Mouse (Mus musculus): ENCODE results near the gene Gm26602. TPM values are rescaled to one million over a fixed set of nuclear protein-coding genes. Genes with fewer than 3 reads are reported as not detected.
A peak's percentile ranks its signal among the peaks of the same experiment; 100 is the strongest.

Gm26602 gene
- polyA plus RNA-seq, 1 experiment, result not detected

DNA sequence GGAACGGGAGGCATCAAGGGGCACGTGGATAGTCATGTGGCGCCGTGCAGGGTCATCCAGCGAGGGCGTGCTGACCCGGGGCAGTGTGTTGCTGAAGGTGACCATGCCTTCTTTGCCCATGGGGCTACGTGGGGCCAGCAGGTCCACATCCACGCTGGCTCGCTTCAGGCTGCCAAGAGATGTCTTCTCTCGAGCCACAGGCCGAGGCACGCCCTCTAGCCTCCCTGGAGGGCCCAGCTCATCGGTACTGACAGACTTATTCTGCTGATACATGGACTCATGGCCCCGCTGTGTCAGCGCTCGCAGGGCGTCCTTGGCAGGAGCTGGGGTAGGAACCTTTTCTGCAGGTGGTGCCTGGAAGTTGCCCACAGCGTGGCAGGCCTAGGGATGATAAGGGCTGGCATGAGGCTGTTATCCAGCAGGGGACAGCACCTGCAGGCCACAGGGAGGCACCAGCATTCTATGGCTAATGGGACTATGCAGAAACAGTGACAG is 44.8 kb upstream of the Gm26602 start:
- peaks cover 22% of the 10 kb centered on the region for H3K4me1 ChIP-seq (ENCODE audit: control insufficient read depth, insufficient read depth, low read length)
- DNase-seq, result peak; percentile 74
- no peaks in the 10 kb centered on the region for H3K27me3 ChIP-seq (replicated peaks; ENCODE audit: control insufficient read depth, insufficient read depth, low read length)
- TF ChIP-seq POLR2A (IDR thresholded peaks at IDR 0.05; ENCODE audit: low read depth, low read length) (no peak), CTCF (conservative IDR thresholded peaks at IDR 0.05; ENCODE audit: insufficient read depth, insufficient read length, low read depth, low read length) (peak; percentile 71)
- peaks cover 4% of the 10 kb centered on the region; the same call in 1 of the 2 replicates for H3K36me3 ChIP-seq (ENCODE audit: control insufficient read depth, insufficient read depth, low read length)
- H3K27ac ChIP-seq (ENCODE audit: insufficient read depth, low read depth, low read length), result no peak overlapping the region
- 40% methylated on average over 19 of the region's 19 CpGs for WGBS
- H3K4me3 ChIP-seq (ENCODE audit: insufficient read depth, low read depth, low read length), result no peak overlapping the region

- TF ChIP-seq POLR2A (IDR thresholded peaks at IDR 0.05; ENCODE audit: low read depth, low read length) (no peak), CTCF (conservative IDR thresholded peaks at IDR 0.05; ENCODE audit: insufficient read depth, insufficient read length, low read depth, low read length) (no peak)
- no peak for DNase-seq
- Histone ChIP-seq H3K36me3 (ENCODE audit: control insufficient read depth, insufficient read depth, low read length) (peaks cover 2% of the 10 kb centered on the region; the same call in 1 of the 2 replicates), H3K4me1 (ENCODE audit: control insufficient read depth, insufficient read depth, low read length) (peaks cover 15% of the 10 kb centered on the region), H3K27ac (ENCODE audit: insufficient read depth, low read depth, low read length) (no peak overlapping the region), H3K4me3 (ENCODE audit: insufficient read depth, low read depth, low read length) (no peak overlapping the region), H3K27me3 (replicated peaks; ENCODE audit: control insufficient read depth, insufficient read depth, low read length) (no peaks in the 10 kb centered on the region)
- 82% methylated on average over 11 of the region's 11 CpGs for WGBS
Observed at GRCm38 (mm10) chr10:79866601-79867000, 44.1 kb upstream of the Gm26602 start.

- H3K36me3 ChIP-seq (ENCODE audit: control insufficient read depth, insufficient read depth, low read length), result no peaks in the 10 kb centered on the region
- no peak overlapping the region for H3K4me3 ChIP-seq (ENCODE audit: insufficient read depth, low read depth, low read length)
- TF ChIP-seq CTCF (conservative IDR thresholded peaks at IDR 0.05; ENCODE audit: insufficient read depth, insufficient read length, low read depth, low read length), result no peak
- no peak for TF ChIP-seq POLR2A (IDR thresholded peaks at IDR 0.05; ENCODE audit: low read depth, low read length)
- no peak for DNase-seq
- WGBS, result 92% methylated on average over 8 of the region's 8 CpGs
- 0 out of 2 replicates have a peak, but pooled peaks cover 6% of the 10 kb centered on the region for H3K4me1 ChIP-seq (ENCODE audit: control insufficient read depth, insufficient read depth, low read length)
- no peaks in the 10 kb centered on the region for H3K27me3 ChIP-seq (replicated peaks; ENCODE audit: control insufficient read depth, insufficient read depth, low read length)
- H3K27ac ChIP-seq (ENCODE audit: insufficient read depth, low read depth, low read length), result no peak overlapping the region
Observed at GRCm38 (mm10) chr10:79871845-79872244, 38.8 kb upstream of the Gm26602 start.

DNA sequence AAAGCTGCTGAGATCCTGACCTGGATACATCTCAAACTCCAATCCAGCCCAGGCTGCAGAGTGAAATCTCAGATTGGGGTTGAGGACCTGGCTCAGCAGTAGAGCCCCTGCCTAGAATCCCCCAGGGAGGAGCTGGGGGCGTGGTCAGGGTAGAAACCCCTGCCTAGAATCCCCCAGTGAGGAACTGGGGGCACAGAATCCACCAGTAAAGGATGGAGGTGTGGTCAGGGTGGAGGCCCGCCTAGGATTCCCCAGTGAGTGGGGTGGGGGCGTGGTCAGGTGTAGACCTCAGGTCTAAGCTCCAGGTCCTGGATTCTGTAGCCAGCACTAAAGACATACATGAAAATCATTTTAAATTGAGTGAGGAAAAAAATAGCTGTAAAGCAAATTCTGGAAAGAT is 37.8 kb upstream of the Gm26602 start:
- Histone ChIP-seq H3K36me3 (ENCODE audit: control insufficient read depth, insufficient read depth, low read length) (no peaks in the 10 kb centered on the region), H3K4me3 (ENCODE audit: insufficient read depth, low read depth, low read length) (no peak overlapping the region), H3K27me3 (replicated peaks; ENCODE audit: control insufficient read depth, insufficient read depth, low read length) (no peaks in the 10 kb centered on the region), H3K27ac (ENCODE audit: insufficient read depth, low read depth, low read length) (no peak overlapping the region), H3K4me1 (ENCODE audit: control insufficient read depth, insufficient read depth, low read length) (0 out of 2 replicates have a peak, but pooled peaks cover 6% of the 10 kb centered on the region)
- no peak for DNase-seq
- WGBS, result 65% methylated on average over 3 of the region's 3 CpGs
- TF ChIP-seq CTCF (conservative IDR thresholded peaks at IDR 0.05; ENCODE audit: insufficient read depth, insufficient read length, low read depth, low read length) (no peak), POLR2A (IDR thresholded peaks at IDR 0.05; ENCODE audit: low read depth, low read length) (no peak)

DNA sequence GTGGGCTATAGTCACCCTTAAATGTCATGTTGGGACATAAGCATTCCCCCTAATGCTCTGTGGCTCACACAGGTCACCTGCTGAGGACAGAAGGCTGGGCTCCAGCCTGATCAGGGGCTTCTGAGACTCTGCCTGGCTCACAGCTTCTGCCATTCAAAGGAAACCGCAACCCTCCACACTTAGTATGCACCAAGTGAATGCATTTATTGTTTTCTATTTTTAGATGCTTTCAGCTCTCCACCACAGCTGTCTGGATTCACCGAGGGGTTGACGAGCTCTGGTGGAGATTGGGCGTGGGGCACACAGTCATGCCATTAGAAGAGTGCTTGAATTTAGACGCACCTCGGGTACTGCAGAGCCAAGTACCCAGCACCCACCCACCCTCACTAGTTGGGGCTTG is 37.3 kb upstream of the Gm26602 start:
- WGBS, result 39% methylated on average over 6 of the region's 6 CpGs

DNA sequence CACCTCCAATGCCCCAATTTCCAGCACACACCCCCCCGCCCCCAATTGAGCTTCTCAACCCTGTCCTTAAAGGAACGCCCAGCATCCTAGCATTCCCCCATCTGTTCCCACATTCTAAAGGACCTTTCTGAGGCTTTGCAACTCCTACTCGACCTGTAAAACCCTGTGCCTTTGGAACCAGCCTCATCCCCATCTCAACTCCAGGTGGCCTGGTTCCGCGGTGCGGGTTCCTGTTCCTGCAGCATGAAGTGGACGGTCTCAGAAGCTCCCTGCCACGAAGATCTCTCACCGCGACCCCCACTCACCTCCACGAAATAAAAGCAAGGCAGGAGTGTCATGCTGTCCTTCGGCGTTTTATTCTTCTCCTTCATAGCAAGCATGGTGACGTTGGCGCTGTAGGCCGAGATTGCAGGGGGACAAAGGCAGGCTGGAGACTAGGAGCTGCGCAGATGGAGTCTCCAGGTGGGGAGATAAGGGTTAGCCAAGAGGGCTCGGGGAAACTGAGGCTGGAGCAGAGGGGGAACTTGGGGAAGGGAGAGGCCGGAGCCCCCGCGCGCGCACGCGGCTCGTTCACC is 36.9 kb upstream of the Gm26602 start:
- Histone ChIP-seq H3K27me3 (replicated peaks; ENCODE audit: control insufficient read depth, insufficient read depth, low read length) (no peaks in the 10 kb centered on the region), H3K36me3 (ENCODE audit: control insufficient read depth, insufficient read depth, low read length) (no peaks in the 10 kb centered on the region), H3K4me3 (ENCODE audit: insufficient read depth, low read depth, low read length) (peak overlapping the region; percentile 47), H3K4me1 (ENCODE audit: control insufficient read depth, insufficient read depth, low read length) (0 out of 2 replicates have a peak, but pooled peaks cover 6% of the 10 kb centered on the region), H3K27ac (ENCODE audit: insufficient read depth, low read depth, low read length) (no peak overlapping the region)
- no peak for DNase-seq
- TF ChIP-seq CTCF (conservative IDR thresholded peaks at IDR 0.05; ENCODE audit: insufficient read depth, insufficient read length, low read depth, low read length) (no peak), POLR2A (IDR thresholded peaks at IDR 0.05; ENCODE audit: low read depth, low read length) (no peak)
- 9% methylated on average over 26 of the region's 26 CpGs for WGBS

More for the DNA sequence above, 37.3 kb upstream of the Gm26602 start:
- H3K36me3 ChIP-seq (ENCODE audit: control insufficient read depth, insufficient read depth, low read length), result no peaks in the 10 kb centered on the region
- DNase-seq, result no peak
- H3K27me3 ChIP-seq (replicated peaks; ENCODE audit: control insufficient read depth, insufficient read depth, low read length), result no peaks in the 10 kb centered on the region
- H3K27ac ChIP-seq (ENCODE audit: insufficient read depth, low read depth, low read length), result no peak overlapping the region
- 0 out of 2 replicates have a peak, but pooled peaks cover 6% of the 10 kb centered on the region for H3K4me1 ChIP-seq (ENCODE audit: control insufficient read depth, insufficient read depth, low read length)
- TF ChIP-seq POLR2A (IDR thresholded peaks at IDR 0.05; ENCODE audit: low read depth, low read length) (no peak), CTCF (conservative IDR thresholded peaks at IDR 0.05; ENCODE audit: insufficient read depth, insufficient read length, low read depth, low read length) (no peak)
- no peak overlapping the region for H3K4me3 ChIP-seq (ENCODE audit: insufficient read depth, low read depth, low read length)

- no peaks in the 10 kb centered on the region for H3K36me3 ChIP-seq (ENCODE audit: control insufficient read depth, insufficient read depth, low read length)
- no peaks in the 10 kb centered on the region for H3K27me3 ChIP-seq (replicated peaks; ENCODE audit: control insufficient read depth, insufficient read depth, low read length)
- 0 out of 2 replicates have a peak, but pooled peaks cover 6% of the 10 kb centered on the region for H3K4me1 ChIP-seq (ENCODE audit: control insufficient read depth, insufficient read depth, low read length)
- 2% methylated on average over 57 of the region's 57 CpGs for WGBS
- TF ChIP-seq CTCF (conservative IDR thresholded peaks at IDR 0.05; ENCODE audit: insufficient read depth, insufficient read length, low read depth, low read length) (no peak), POLR2A (IDR thresholded peaks at IDR 0.05; ENCODE audit: low read depth, low read length) (no peak)
- peak within 1 kb of the TSS; percentile 47 for H3K4me3 ChIP-seq (ENCODE audit: insufficient read depth, low read depth, low read length)
- no peak within 1 kb of the TSS for H3K27ac ChIP-seq (ENCODE audit: insufficient read depth, low read depth, low read length)
- DNase-seq, result no peak
Observed at GRCm38 (mm10) chr10:79874290-79874862, 36.3 kb upstream of the Gm26602 start, which contains the start of the genes Prtn3 and Plppr3. Gene Prtn3 (plus strand): TSS chr10:79874476. Gene Plppr3 (minus strand): TSS chr10:79874634.
